23 mouse cellular contexts compared by ENCODE assay signal in the genomic region with DNA sequence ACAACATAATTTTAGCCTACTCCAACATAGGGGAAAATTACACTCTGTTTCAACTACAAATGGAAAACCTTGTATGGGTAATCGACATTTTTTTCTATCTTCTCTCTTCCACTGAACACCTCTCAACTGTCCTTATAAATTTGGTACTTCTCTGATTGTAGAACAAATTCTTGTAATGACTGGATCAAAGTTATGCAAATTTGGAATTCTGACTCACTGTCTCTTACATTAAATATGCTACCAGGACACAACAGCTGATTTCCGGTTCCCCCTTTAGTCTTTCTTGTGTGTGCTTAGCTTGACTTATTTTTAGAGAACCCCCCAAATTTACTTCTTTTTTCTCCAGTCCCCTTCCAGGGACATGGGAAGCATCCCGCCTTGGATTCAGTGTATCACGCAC.
"Had no signal": no experiment of that assay in that cellular context is flagged by ENCODE, and none has a peak within 500 bp of the region (broad histone marks: within the 10 kb centered on the region; RNA-seq: fewer than 3 reads in every experiment).

No protein-coding gene starts in this region.

- H3K4me3 ChIP-seq: gastrocnemius, adult 2 months; heart, embryonic 10.5 days; heart, embryonic 12.5 days; hindbrain, embryonic 10.5 days; hindbrain, embryonic 12.5 days; intestine, embryonic 15.5 days; layer of hippocampus, adult 2 months; limb, embryonic 13.5 days; limb, embryonic 15.5 days; liver, embryonic 12.5 days had no signal

- H3K4me1 ChIP-seq: liver, embryonic 12.5 days had no signal

- DNase-seq: gastrocnemius, adult 2 months; gastrocnemius, postnatal 10 days; gastrocnemius, postnatal 25 days; heart, adult 18-20 months; heart, postnatal 10 days; heart, postnatal 4 days; kidney, adult 18-20 months; kidney, adult 8-10 months; kidney, postnatal 10 days; kidney, postnatal 25 days; kidney, postnatal 4 days; left cerebral cortex, postnatal 4 days had no signal

- H3K27ac ChIP-seq: gastrocnemius, adult 2 months; heart, embryonic 10.5 days; hindbrain, embryonic 10.5 days; hindbrain, embryonic 12.5 days; hindbrain, embryonic 14.5 days; intestine, embryonic 15.5 days; layer of hippocampus, adult 2 months; limb, embryonic 13.5 days; limb, embryonic 15.5 days; liver, embryonic 12.5 days; liver, embryonic 14.5 days had no signal

- H3K27me3 ChIP-seq: heart, embryonic 12.5 days; hindbrain, embryonic 12.5 days; intestine, embryonic 15.5 days; limb, embryonic 13.5 days; limb, embryonic 15.5 days; liver, embryonic 12.5 days had no signal

- H3K36me3 ChIP-seq: heart, embryonic 10.5 days; heart, embryonic 12.5 days; hindbrain, embryonic 10.5 days; hindbrain, embryonic 12.5 days; intestine, embryonic 15.5 days; limb, embryonic 13.5 days; limb, embryonic 15.5 days; liver, embryonic 12.5 days had no signal

- H3K9me3 ChIP-seq: heart, embryonic 10.5 days; heart, embryonic 12.5 days; hindbrain, embryonic 10.5 days; hindbrain, embryonic 12.5 days; intestine, embryonic 15.5 days; limb, embryonic 13.5 days; limb, embryonic 15.5 days; liver, embryonic 12.5 days had no signal

- H3K9ac ChIP-seq: heart, embryonic 12.5 days; hindbrain, embryonic 12.5 days; hindbrain, embryonic 14.5 days; intestine, embryonic 15.5 days; limb, embryonic 13.5 days; limb, embryonic 15.5 days; liver, embryonic 12.5 days; liver, embryonic 14.5 days had no signal
